Mouse (Mus musculus): ENCODE measurements around the gene Osbpl8.

GRCm38 (mm10) chr10:111313282-111313681, 148.7 kb downstream of the Osbpl8 start:
- TF ChIP-seq CTCF (IDR thresholded peaks at IDR 0.05; ENCODE audit: low read depth, low read length) = no peak
- TF ChIP-seq POLR2A (IDR thresholded peaks at IDR 0.05; ENCODE audit: borderline replicate concordance, low read depth, low read length) = no peak
